Mouse (Mus musculus) olfactory bulb, adult 2 months (tissue): Measurements from ENCODE around the gene Tex22.

Source experiments
- CTCF ChIP-seq: fragments of 200-500 bp; IDR thresholded peaks from 2 replicates; pipeline ENCODE4 v1.5.1; 2012; ENCODE audit warnings: low read depth, mild to moderate bottlenecking, low read length, moderate library complexity; ENCODE audit not compliant: insufficient read depth
- POLR2A ChIP-seq: fragments of 200-500 bp; IDR thresholded peaks from 2 replicates; pipeline ENCODE4 v1.6.1; 2012; ENCODE audit warnings: mild to moderate bottlenecking, low read depth, low read length, moderate library complexity; ENCODE audit not compliant: insufficient read depth

GRCm38 (mm10) chr12:113031441-113031840 is 42.9 kb upstream of the Tex22 start:
- TF ChIP-seq CTCF (no peak), POLR2A (no peak)
